ENCODE assay signal across 26 mouse cellular contexts in genomic region chr3:52308586-52309321, GRCm38 (mm10). TPM values are rescaled to one million over a fixed set of nuclear protein-coding genes. Genes with fewer than 3 reads are reported as not detected.
A peak's percentile ranks its signal among the peaks of the same experiment; 100 is the strongest.
DNase-seq lines count a peak whose midpoint lies in the region; ATAC-seq and TF ChIP-seq lines count a peak whose summit lies in the region.
"Had no signal": no experiment of that assay in that cellular context is flagged by ENCODE, and none has a peak within 500 bp of the region (broad histone marks: within the 10 kb centered on the region; RNA-seq: fewer than 3 reads in every experiment).

No protein-coding gene starts in this region.

- no peaks in the 10 kb centered on the region for H3K36me3 ChIP-seq in G1E (replicated peaks)
- H3K36me3 ChIP-seq in liver, postnatal 0 days (replicated peaks; ENCODE audit: insufficient read depth, low read length) = no peaks in the 10 kb centered on the region
- no peaks in the 10 kb centered on the region for H3K36me3 ChIP-seq in hindbrain, embryonic 16.5 days (ENCODE audit: control insufficient read depth, insufficient read depth, low read length)
- H3K36me3 ChIP-seq: heart, embryonic 15.5 days; neural tube, embryonic 13.5 days had no signal

- no peak overlapping the region for H3K27ac ChIP-seq in liver, postnatal 0 days (ENCODE audit: low read depth)
- H3K27ac ChIP-seq in hindbrain, embryonic 16.5 days (ENCODE audit: low read depth, low read length) = no peak overlapping the region
- H3K27ac ChIP-seq: forebrain, embryonic 13.5 days; heart, embryonic 15.5 days; hindbrain, embryonic 14.5 days; neural tube, embryonic 13.5 days had no signal

- no peak overlapping the region for H3K4me3 ChIP-seq in G1E (ENCODE audit: low read depth, low read length)
- no peak overlapping the region for H3K4me3 ChIP-seq in liver, postnatal 0 days (ENCODE audit: low read depth, low read length)
- no peak overlapping the region for H3K4me3 ChIP-seq in hindbrain, embryonic 16.5 days (ENCODE audit: low read length)
- H3K4me3 ChIP-seq: forebrain, embryonic 13.5 days; heart, embryonic 15.5 days; neural tube, embryonic 13.5 days had no signal

- ATAC-seq in G1E (ENCODE audit: extremely low read depth, insufficient number of reproducible peaks, low FRiP score, poor library complexity, severe bottlenecking) = peak; percentile 22; the same call in 1 of the 2 replicates
- ATAC-seq in liver, postnatal 0 days = no peak
- ATAC-seq in hindbrain, embryonic 16.5 days = no peak
- ATAC-seq: forebrain, embryonic 13.5 days; inflammation-experienced regulatory T-cells, adult 6 months; lung, postnatal 0 days; midbrain, embryonic 16.5 days had no signal

- intact Hi-C loops in heart, postnatal 36 days (cut with DNase I) = no loop called here

- H3K4me1 ChIP-seq in G1E (ENCODE audit: insufficient read depth, low read depth, low read length) = no peaks in the 10 kb centered on the region
- no peaks in the 10 kb centered on the region for H3K4me1 ChIP-seq in liver, postnatal 0 days (ENCODE audit: insufficient read depth)
- no peaks in the 10 kb centered on the region for H3K4me1 ChIP-seq in hindbrain, embryonic 16.5 days (ENCODE audit: control insufficient read depth, insufficient read depth, low read depth, low read length)
- H3K4me1 ChIP-seq: forebrain, embryonic 13.5 days; neural tube, embryonic 13.5 days had no signal

- H3K9me3 ChIP-seq in G1E (replicated peaks) = peaks cover 29% of the 10 kb centered on the region
- no peaks in the 10 kb centered on the region for H3K9me3 ChIP-seq in liver, postnatal 0 days (ENCODE audit: low read length)
- no peaks in the 10 kb centered on the region for H3K9me3 ChIP-seq in hindbrain, embryonic 16.5 days (ENCODE audit: control insufficient read depth, low read length)
- H3K9me3 ChIP-seq: forebrain, embryonic 13.5 days; heart, embryonic 15.5 days; neural tube, embryonic 13.5 days had no signal

- no peak overlapping the region for H3K4me2 ChIP-seq in liver, postnatal 0 days (ENCODE audit: low read depth, low read length)
- no peak overlapping the region for H3K4me2 ChIP-seq in hindbrain, embryonic 16.5 days (ENCODE audit: low read length)
- H3K4me2 ChIP-seq: forebrain, embryonic 13.5 days; heart, embryonic 15.5 days; hindbrain, embryonic 14.5 days; midbrain, embryonic 11.5 days; neural tube, embryonic 13.5 days had no signal

- H3K9ac ChIP-seq in liver, postnatal 0 days (replicated peaks) = no peak overlapping the region
- H3K9ac ChIP-seq in hindbrain, embryonic 16.5 days (ENCODE audit: low read depth, low read length) = no peak overlapping the region
- H3K9ac ChIP-seq: forebrain, embryonic 13.5 days; heart, embryonic 15.5 days; hindbrain, embryonic 14.5 days; neural tube, embryonic 13.5 days had no signal

- H3K27me3 ChIP-seq in G1E (ENCODE audit: insufficient read depth, low read length) = no peaks in the 10 kb centered on the region
- no peaks in the 10 kb centered on the region for H3K27me3 ChIP-seq in liver, postnatal 0 days (ENCODE audit: insufficient read depth, low read length)
- H3K27me3 ChIP-seq in hindbrain, embryonic 16.5 days (replicated peaks; ENCODE audit: control insufficient read depth, insufficient read depth, low read length) = no peaks in the 10 kb centered on the region
- H3K27me3 ChIP-seq: CH12.LX; forebrain, embryonic 13.5 days; heart, embryonic 15.5 days; neural tube, embryonic 13.5 days had no signal

- peak; percentile 67; the same call in 1 of the 2 replicates for TF ChIP-seq EP300 in liver, postnatal 0 days (IDR thresholded peaks at IDR 0.05; ENCODE audit: low read depth)

- 38% methylated on average over 5 of the region's 5 CpGs for WGBS in liver, postnatal 0 days (ENCODE audit: insufficient replicate concordance)
- 64% methylated on average over 5 of the region's 5 CpGs for WGBS in hindbrain, embryonic 16.5 days

- DNase-seq in heart, postnatal 4 days = peak; percentile 15
- DNase-seq in heart, postnatal 36 days = no peak
- DNase-seq in 416B (ENCODE audit: low read depth) = peak; percentile 75
- DNase-seq in G1E (ENCODE audit: low spot score) = no peak
- no peak for DNase-seq in liver, postnatal 0 days
- no peak for DNase-seq in right cerebral cortex, adult 2 months (ENCODE audit: low spot score in 2 of 2)
- DNase-seq: adrenal gland, postnatal 36 days; cerebellum, adult 18-20 months; cerebellum, postnatal 14 days; kidney, adult 11 months; kidney, postnatal 25 days; left cerebral cortex, postnatal 4 days; lung, adult 18-20 months; lung, postnatal 4 days; thymus, adult 2 months; thymus, postnatal 36 days had no signal

- no peak for TF ChIP-seq CTCF in G1E (IDR thresholded peaks at IDR 0.05; ENCODE audit: low read depth, low read length)
- TF ChIP-seq CTCF in liver, postnatal 0 days (IDR thresholded peaks at IDR 0.05; ENCODE audit: low read depth) = no peak

RNA-seq across cellular contexts. Expression of gene Foxo1, which starts 40.6 kb away (rescaled TPM):
- 10 to 100 TPM; 13.2 to 13.5 TPM for total RNA-seq in heart, postnatal 4 days (2021)
- total RNA-seq in heart, postnatal 36 days (2021) = 10 to 100 TPM; 13.9 to 15.4 TPM
- not detected in 2 replicates for total RNA-seq in G1E (2014; fragmentation: Nextera tagmentation)
- 0.06 and 0.11 TPM in 2 replicates for total RNA-seq in G1E (2017)
- polyA plus RNA-seq in G1E (2012) = not detected in 2 replicates
- polyA plus RNA-seq in liver, postnatal 0 days (2015; fragmentation: Nextera tagmentation; extraction: Ambion mirVana) = 3.5 and 3.7 TPM in 2 replicates
- polyA plus RNA-seq in hindbrain, embryonic 16.5 days (2015; fragmentation: Nextera tagmentation; extraction: Ambion mirVana) = 2.3 and 3.0 TPM in 2 replicates

Comparison
In these comparisons a context has a peak if more than half of its experiments do, and no peak if none do; other contexts are left out.
1. DNase-seq: peak in heart, postnatal 4 days (single experiment) and 416B (single experiment); none in heart, postnatal 36 days (0 of 2), G1E (single experiment), liver, postnatal 0 days (single experiment) and right cerebral cortex, adult 2 months (0 of 2).
2. RNA of gene Foxo1, which starts 40.6 kb away (total RNA-seq): 13.9 to 15.4 TPM in heart, postnatal 36 days and 13.2 to 13.5 TPM in heart, postnatal 4 days; 0.06 to 0.11 TPM in G1E; every median in the first group is over 10 times any median in the second.